Mouse (Mus musculus) testis, adult 2 months (tissue): ENCODE measurements at regions not wholly inside any gene's neighbourhood (a gene's known extent, or its start where the extent isn't known, plus 50 kb on each side); places are given as distances from the start of the nearest gene placed in this dataset.

Experiments
- H3K27ac ChIP-seq: fragments of 200-500 bp; 2 replicates; pipeline ENCODE4 v1.5.1; 2012; ENCODE audit warnings: low read depth, low read length; ENCODE audit not compliant: control insufficient read depth, insufficient read depth
- H3K27me3 ChIP-seq: fragments of 200-500 bp; 2 replicates; pipeline ENCODE4 v1.6.1; 2012; ENCODE audit warnings: mild to moderate bottlenecking, low read length, moderate library complexity; ENCODE audit not compliant: control insufficient read depth, insufficient read depth
- H3K36me3 ChIP-seq: fragments of 200-500 bp; 2 replicates; pipeline ENCODE4 v1.6.1; 2012; ENCODE audit warnings: mild to moderate bottlenecking, low read length; ENCODE audit not compliant: control insufficient read depth, insufficient read depth
- H3K4me1 ChIP-seq: fragments of 200-500 bp; 2 replicates; pipeline ENCODE4 v1.6.1; 2012; ENCODE audit warnings: low read length; ENCODE audit not compliant: control insufficient read depth, insufficient read depth
- H3K4me3 ChIP-seq: fragments of 200-500 bp; 2 replicates; pipeline ENCODE4 v1.5.1; 2012; ENCODE audit warnings: low read depth, mild to moderate bottlenecking, low read length, moderate library complexity, mixed read lengths; ENCODE audit not compliant: control insufficient read depth
- CTCF ChIP-seq: fragments of 200-500 bp; IDR thresholded peaks from 2 replicates; pipeline ENCODE4 v1.5.1; 2012; ENCODE audit warnings: low read depth, mild to moderate bottlenecking, inconsistent platforms, low read length, moderate library complexity; ENCODE audit not compliant: control insufficient read depth, insufficient read depth, insufficient replicate concordance
- POLR2A ChIP-seq: fragments of 200-500 bp; IDR thresholded peaks from 2 replicates; pipeline ENCODE4 v1.6.1; 2012; ENCODE audit warnings: low read depth, mild to moderate bottlenecking, inconsistent platforms, low read length, moderate library complexity; ENCODE audit not compliant: control insufficient read depth

- H3K36me3 ChIP-seq = no peaks in the 10 kb centered on the region
- TF ChIP-seq POLR2A = no peak
- no peak for TF ChIP-seq CTCF
- no peaks in the 10 kb centered on the region for H3K27me3 ChIP-seq
- H3K27ac ChIP-seq = no peak overlapping the region
- H3K4me1 ChIP-seq = no peaks in the 10 kb centered on the region
- H3K4me3 ChIP-seq = no peak overlapping the region
Observed at GRCm38 (mm10) chr2:78010066-78010690, 64.0 kb upstream of the Cwc22 start.

GRCm38 (mm10) chr2:78008094-78008493, 61.9 kb upstream of the Cwc22 start:
- Histone ChIP-seq H3K36me3 (no peaks in the 10 kb centered on the region), H3K27ac (no peak overlapping the region), H3K4me3 (no peak overlapping the region), H3K4me1 (no peaks in the 10 kb centered on the region), H3K27me3 (no peaks in the 10 kb centered on the region)
- TF ChIP-seq POLR2A (no peak), CTCF (no peak)

GRCm38 (mm10) chr2:78005402-78006021, 59.3 kb upstream of the Cwc22 start:
- no peak for TF ChIP-seq POLR2A
- no peak for TF ChIP-seq CTCF
- Histone ChIP-seq H3K4me3 (no peak overlapping the region), H3K4me1 (no peaks in the 10 kb centered on the region), H3K36me3 (no peaks in the 10 kb centered on the region), H3K27me3 (no peaks in the 10 kb centered on the region), H3K27ac (no peak overlapping the region)

- H3K36me3 ChIP-seq = no peaks in the 10 kb centered on the region
- no peak overlapping the region for H3K4me3 ChIP-seq
- TF ChIP-seq POLR2A (no peak), CTCF (no peak)
- H3K27me3 ChIP-seq = no peaks in the 10 kb centered on the region
- H3K4me1 ChIP-seq = no peaks in the 10 kb centered on the region
- no peak overlapping the region for H3K27ac ChIP-seq
Observed at GRCm38 (mm10) chr2:78004426-78004825, 58.3 kb upstream of the Cwc22 start.
